Mouse (Mus musculus) kidney, postnatal 4 days (tissue): ENCODE measurements around the gene Pigq.

Experiments
- DNase-seq, 2 experiments: peaks; one replicate each; pipeline ENCODE4 v3.0.0; 2021; ENCODE audit warnings: mixed read lengths in 2 of 2

Pigq gene

DNA sequence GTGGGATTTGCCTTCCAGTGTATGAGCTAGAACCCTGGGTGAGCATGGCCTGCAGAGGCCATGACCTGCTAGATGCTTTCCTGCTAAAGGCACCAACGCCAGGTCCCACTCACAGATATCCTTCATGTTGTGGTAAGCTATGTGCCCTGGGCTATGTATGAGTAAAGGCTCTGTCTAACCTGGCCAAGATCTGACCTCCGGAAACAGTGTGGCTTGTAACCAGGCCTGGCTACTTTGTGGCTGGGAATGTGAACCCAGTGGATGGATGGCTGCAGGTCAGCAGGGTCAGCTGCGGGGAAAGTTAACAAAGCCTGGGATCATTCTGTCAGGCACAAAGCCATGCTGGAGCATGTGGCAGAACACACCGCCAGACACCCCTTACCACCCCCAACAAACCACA lies 63.0 kb downstream of the Pigq start:
- DNase-seq: no peak

DNA sequence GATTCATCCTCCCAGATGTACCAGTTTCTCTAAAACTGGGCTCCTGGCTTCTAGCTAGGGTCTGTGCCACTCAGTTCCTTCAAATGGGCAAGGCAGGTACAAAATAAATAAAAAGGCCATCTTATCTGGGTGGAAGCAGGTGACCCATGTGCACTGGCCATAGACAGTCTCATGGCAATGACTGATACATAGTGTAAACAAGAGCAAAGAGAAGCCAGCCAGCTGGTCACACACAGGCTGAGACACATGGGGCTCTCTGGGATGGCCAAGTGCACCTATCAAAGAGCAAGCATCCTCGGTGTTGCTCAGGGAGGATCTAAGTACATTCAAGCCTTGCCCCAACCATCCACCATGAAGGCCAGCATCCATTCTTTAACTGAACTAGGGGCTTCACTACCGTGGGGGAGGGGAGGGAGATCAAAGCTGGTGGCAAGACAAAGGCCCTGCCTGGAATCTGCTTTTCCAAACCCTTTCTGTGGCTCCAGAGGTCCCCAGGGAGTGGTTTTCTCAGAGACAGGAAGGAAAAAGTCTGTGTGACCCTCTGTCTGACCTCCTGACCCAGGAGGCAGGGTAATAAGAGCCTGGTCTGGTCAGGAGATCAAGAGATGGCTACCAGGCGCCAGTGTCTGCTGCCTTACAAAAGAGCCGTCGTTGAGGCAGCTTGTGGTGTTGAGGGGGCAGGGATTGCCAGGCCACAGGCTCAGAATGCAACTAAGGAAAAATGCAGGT lies 63.7 kb downstream of the Pigq start:
- peak in 1 of 2 experiments; percentile 33 for DNase-seq

- no peak for DNase-seq
These were observed 64.4 kb downstream of the Pigq start, which contains the start of gene Wfikkn1 for GRCm38 (mm10) chr17:25880196-25880910. TSS of gene Wfikkn1 (minus strand) at chr17:25880858.

- no peak for DNase-seq
These were observed 65.0 kb downstream of the Pigq start for GRCm38 (mm10) chr17:25879750-25880149.

GRCm38 (mm10) chr17:25879261-25879660 lies 65.5 kb downstream of the Pigq start:
- DNase-seq: peak; percentile 68 to 72

GRCm38 (mm10) chr17:25878611-25879180 lies 66.0 kb downstream of the Pigq start:
- no peak for DNase-seq

DNA sequence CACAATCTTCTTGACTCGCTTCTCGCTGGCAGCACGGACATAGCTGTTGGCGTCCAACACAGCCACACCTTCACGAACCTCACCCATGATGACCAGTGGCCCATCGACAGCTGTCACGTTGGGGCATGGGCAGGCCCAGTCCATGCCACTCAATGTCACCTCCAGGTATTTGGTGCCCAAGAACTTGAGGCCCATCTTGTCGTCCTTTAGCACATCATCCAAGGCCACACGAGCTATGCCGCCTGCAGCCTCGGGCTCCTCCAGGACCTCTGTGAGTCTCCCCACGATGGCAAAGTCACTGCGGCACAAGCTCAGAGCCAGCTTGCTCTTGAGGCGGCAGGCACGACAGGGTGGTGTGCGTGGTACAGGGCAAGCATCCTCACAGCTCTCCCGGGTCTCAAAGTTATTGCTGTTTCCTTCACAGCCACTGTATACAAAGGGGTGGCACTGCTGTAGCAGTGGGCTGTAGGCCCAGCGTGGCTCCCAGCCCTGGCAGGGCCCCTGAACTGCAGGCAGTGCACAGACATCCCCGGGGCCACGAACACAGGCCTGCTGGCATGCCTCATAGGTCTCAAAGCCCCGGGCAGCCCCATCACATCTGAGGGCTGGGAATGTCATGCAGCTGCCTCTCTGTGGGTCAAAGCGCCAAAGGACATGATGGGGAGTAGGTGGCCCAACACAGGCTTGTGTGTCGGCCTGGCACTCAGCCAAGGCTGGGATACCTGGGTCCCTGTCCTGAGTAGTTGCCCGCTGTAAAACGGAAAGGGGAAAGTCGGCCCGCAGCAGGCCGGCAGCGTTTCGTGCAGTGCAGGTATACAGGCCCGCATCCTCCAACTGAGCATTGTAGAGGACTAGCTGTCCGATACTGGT lies 66.8 kb downstream of the Pigq start:
- DNase-seq: no peak

- DNase-seq: no peak
These were observed 67.7 kb downstream of the Pigq start for GRCm38 (mm10) chr17:25877025-25877424.
